Mouse (Mus musculus): ENCODE measurements around the gene Cdh22.

GRCm38 (mm10) chr2:165217361-165218149 is 17.1 kb downstream of the Cdh22 start:
- TF ChIP-seq EP300 (IDR thresholded peaks at IDR 0.05) (no peak), CTCF (IDR thresholded peaks at IDR 0.05) (no peak)
